Mouse (Mus musculus): ENCODE measurements around the gene Atp11b.

The Atp11b gene

DNA sequence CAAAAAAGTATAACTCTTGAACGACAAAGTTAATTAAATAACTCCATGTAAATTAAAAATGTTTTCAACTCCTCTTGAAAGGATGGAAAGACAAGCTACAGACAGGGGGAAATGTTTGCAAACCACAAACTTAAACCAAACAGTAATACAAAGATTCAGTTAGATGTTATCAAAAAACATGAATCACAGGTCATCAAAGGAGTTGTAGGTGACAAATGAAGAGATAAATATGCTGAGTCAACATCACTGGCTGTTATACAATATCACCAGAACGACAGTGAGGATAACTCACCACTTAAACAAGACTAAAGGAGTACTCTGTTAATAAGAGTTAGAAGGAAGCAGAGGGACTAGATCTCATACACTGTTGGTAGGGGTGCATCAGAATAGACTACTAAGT lies 48.1 kb downstream of the Atp11b start:
- no peak for DNase-seq

DNA sequence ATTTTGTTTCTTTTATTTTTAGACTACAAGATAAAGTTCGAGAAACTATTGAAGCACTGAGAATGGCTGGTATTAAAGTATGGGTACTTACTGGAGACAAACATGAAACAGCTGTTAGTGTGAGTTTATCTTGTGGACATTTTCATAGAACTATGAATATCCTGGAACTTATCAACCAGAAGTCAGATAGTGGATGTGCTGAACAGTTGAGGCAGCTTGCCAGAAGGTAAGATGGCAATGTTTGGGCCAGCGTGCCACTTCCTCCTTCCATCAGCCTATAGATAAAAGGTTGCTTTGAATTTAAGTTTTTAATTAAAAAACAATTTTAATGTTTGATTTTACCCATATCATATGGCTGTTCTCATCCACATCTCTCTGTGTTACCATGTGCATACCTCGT lies 66.0 kb downstream of the Atp11b start:
- DNase-seq = no peak

GRCm38 (mm10) chr3:35822036-35822435 lies 68.1 kb downstream of the Atp11b start:
- DNase-seq = no peak

DNA sequence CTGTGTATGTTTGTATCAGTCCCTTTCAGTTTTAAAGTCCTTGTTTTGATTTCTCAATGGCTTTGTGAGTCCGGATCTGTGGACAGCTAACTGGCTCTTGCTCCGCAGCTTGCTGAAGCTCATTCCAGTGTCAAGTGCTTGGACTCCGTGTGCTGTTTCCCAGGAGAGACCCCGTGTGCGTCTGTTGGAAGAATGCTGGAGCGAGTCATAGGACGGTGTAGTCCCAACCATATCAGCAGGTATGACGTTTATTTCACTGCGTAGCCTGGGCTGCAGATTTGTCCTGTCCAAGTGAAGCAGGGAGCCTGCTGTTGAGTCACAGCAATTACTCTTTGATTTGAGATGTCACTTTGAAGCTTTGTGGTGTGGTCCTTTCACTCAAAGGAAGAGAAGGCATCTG lies 95.4 kb downstream of the Atp11b start:
- no peak for DNase-seq

GRCm38 (mm10) chr3:35883267-35883666 lies 129.4 kb downstream of the Atp11b start:
- DNase-seq = no peak

DNA sequence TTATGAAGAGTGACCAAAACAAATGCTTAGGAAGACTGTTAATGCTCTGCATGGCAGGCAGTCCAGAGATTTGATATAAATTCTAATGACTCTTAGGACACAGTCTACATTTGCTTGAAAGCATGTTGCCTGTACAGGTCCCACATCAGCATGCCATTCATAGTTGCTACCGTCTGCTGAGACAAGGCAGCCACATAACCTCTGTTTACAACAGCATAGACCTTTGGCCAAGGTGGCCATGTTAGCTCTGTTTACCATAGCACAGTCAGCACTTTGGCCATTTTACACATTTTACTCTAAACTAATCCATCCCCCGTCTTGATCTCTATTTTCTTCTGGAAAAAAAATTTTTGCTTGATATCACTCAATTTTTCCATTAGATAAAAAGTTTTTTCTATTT lies 135.6 kb downstream of the Atp11b start:
- DNase-seq = no peak

GRCm38 (mm10) chr3:35891123-35891522 lies 137.2 kb downstream of the Atp11b start:
- no peak for DNase-seq

GRCm38 (mm10) chr3:35893156-35893555 lies 139.2 kb downstream of the Atp11b start:
- DNase-seq = no peak

DNA sequence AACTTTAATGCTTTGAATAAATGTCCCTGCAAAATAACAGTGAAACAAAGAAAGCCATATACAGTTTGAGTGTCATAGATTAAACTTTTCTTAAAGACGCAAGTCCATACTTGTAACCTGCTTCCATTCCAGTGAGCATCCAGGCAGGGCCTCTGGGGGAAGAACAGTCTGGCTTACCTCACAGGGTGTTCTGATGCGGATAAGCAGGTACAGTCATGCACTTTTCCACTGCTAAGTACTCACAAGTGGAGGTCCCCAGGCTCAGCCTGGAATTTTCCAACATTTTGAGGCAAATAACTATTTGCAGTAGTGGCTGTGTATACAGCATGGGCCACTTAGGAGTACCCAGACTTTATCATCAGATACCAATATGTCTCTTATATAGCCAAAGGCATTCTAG lies 144.0 kb downstream of the Atp11b start:
- no peak for DNase-seq

DNA sequence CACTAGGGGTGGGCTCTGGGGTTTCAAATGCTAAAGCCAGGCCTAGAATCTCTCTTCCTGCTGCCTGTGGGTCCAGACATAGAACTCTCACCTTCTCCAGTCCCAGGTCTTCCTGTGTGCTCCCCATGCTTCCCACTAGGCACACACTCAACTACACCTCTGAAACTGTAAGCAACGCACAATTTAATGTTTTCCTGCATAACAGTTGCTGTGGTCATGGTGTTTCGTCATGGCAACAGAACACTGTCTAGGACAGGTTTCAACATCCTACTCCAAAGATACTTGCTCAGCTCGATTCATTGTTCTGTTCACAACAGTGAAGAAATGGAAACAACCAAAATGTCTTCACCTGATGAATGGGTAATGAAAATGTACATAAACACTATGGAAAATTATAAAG lies 145.2 kb downstream of the Atp11b start:
- DNase-seq = no peak

- no peak for DNase-seq
Measured at GRCm38 (mm10) chr3:35900555-35901204, 146.8 kb downstream of the Atp11b start.
